Mouse (Mus musculus) liver, embryonic 13.5 days (tissue): ENCODE measurements around the gene Lrg1. TPM values are rescaled to one million over a fixed set of nuclear protein-coding genes. Genes with fewer than 3 reads are reported as not detected.

Experiments
- ATAC-seq: fragments of 200-750 bp; cut with Nextera tagmentation; 2 replicates; pipeline ENCODE4 v1.8.0; 2017; ENCODE audit warnings: low read depth, mild to moderate bottlenecking, moderate number of reproducible peaks, moderate library complexity
- DNase-seq: peaks from one replicate; pipeline ENCODE4 v3.0.0; 2022
- H3K27ac ChIP-seq: fragments of 300-500 bp; sonication (generic); 2 replicates; pipeline ENCODE4 v1.5.1; 2015; ENCODE audit warnings: moderate library complexity, mild to moderate bottlenecking, inconsistent platforms
- H3K27me3 ChIP-seq: fragments of 300-500 bp; sonication (generic); 2 replicates; pipeline ENCODE4 v1.6.1; 2015; ENCODE audit warnings: mild to moderate bottlenecking, inconsistent platforms
- H3K36me3 ChIP-seq: fragments of 300-500 bp; sonication (generic); 2 replicates; pipeline ENCODE4 v1.6.1; 2015; ENCODE audit warnings: mild to moderate bottlenecking, inconsistent platforms
- H3K4me1 ChIP-seq: fragments of 300-500 bp; sonication (generic); replicated peaks from 2 replicates; pipeline ENCODE4 v1.6.1; 2015; ENCODE audit warnings: inconsistent platforms
- H3K4me2 ChIP-seq: fragments of 300-500 bp; sonication (generic); 2 replicates; pipeline ENCODE4 v1.6.1; 2015; ENCODE audit warnings: inconsistent platforms, mild to moderate bottlenecking, moderate library complexity
- H3K4me3 ChIP-seq: fragments of 300-500 bp; sonication (generic); replicated peaks from 2 replicates; pipeline ENCODE4 v1.5.1; 2015; ENCODE audit warnings: mild to moderate bottlenecking, inconsistent platforms
- H3K9ac ChIP-seq: fragments of 300-500 bp; sonication (generic); 2 replicates; pipeline ENCODE4 v1.6.1; 2015; ENCODE audit warnings: mild to moderate bottlenecking, inconsistent platforms
- H3K9me3 ChIP-seq: fragments of 300-500 bp; sonication (generic); replicated peaks from 2 replicates; pipeline ENCODE4 v1.6.1; 2016; ENCODE audit warnings: inconsistent platforms
- WGBS: fragments of 180-500 bp; shearing (Covaris S2); methylation state at CpG from one replicate; pipeline ENCODE4 v1.1.7; 2015; ENCODE audit not compliant: insufficient replicate concordance; 5-methylcytosine and 5-hydroxymethylcytosine counted together
- polyA plus RNA-seq: library from polyadenylated mRNA; unstranded; fragments of >200 nt; fragmentation: Nextera tagmentation; extraction: Ambion mirVana; gene quantifications from 2 replicates; pipeline ENCODE4 v1.2.1, GENCODE M21; 2015

Lrg1 gene
- polyA plus RNA-seq, 1 experiment from 2014 or later, result 0.36 TPM

GRCm38 (mm10) chr17:56123161-56123560 lies 1.4 kb upstream of the Lrg1 start:
- H3K9ac ChIP-seq, result no peak overlapping the region
- peaks cover 6% of the 10 kb centered on the region; the same call in 1 of the 2 replicates for H3K9me3 ChIP-seq
- no peak overlapping the region for H3K4me2 ChIP-seq
- peaks cover 3% of the 10 kb centered on the region; the same call in 1 of the 2 replicates for H3K36me3 ChIP-seq
- H3K4me3 ChIP-seq, result no peak overlapping the region
- DNase-seq, result no peak
- H3K27me3 ChIP-seq, result peaks cover 66% of the 10 kb centered on the region
- H3K27ac ChIP-seq, result no peak overlapping the region
- ATAC-seq, result no peak
- H3K4me1 ChIP-seq, result peaks cover 11% of the 10 kb centered on the region
- WGBS, result 67% methylated on average over 12 of the region's 12 CpGs

GRCm38 (mm10) chr17:56119981-56120880 lies 1.6 kb downstream of the Lrg1 start:
- Histone ChIP-seq H3K9ac (no peak overlapping the region), H3K4me1 (peaks cover 22% of the 10 kb centered on the region), H3K4me3 (peak overlapping the region; percentile 8; the same call in 1 of the 2 replicates), H3K27ac (no peak overlapping the region), H3K9me3 (peaks cover 6% of the 10 kb centered on the region; the same call in 1 of the 2 replicates), H3K36me3 (peaks cover 3% of the 10 kb centered on the region; the same call in 1 of the 2 replicates), H3K27me3 (peaks cover 81% of the 10 kb centered on the region), H3K4me2 (peak overlapping the region; percentile 30)
- ATAC-seq, result no peak
- DNase-seq, result no peak
- 9% methylated on average over 66 of the region's 66 CpGs for WGBS

GRCm38 (mm10) chr17:56119431-56119830 lies 2.4 kb downstream of the Lrg1 start:
- peaks cover 77% of the 10 kb centered on the region for H3K27me3 ChIP-seq
- H3K4me3 ChIP-seq, result no peak overlapping the region
- H3K36me3 ChIP-seq, result peaks cover 3% of the 10 kb centered on the region; the same call in 1 of the 2 replicates
- no peak overlapping the region for H3K27ac ChIP-seq
- H3K4me1 ChIP-seq, result peaks cover 22% of the 10 kb centered on the region
- H3K9me3 ChIP-seq, result peaks cover 6% of the 10 kb centered on the region; the same call in 1 of the 2 replicates
- no peak for DNase-seq
- H3K4me2 ChIP-seq, result 0 out of 2 replicates have a peak overlapping the region, but pooled peaks have one; percentile 30
- no peak for ATAC-seq
- 30% methylated on average over 12 of the region's 12 CpGs for WGBS
- no peak overlapping the region for H3K9ac ChIP-seq

GRCm38 (mm10) chr17:56117251-56117710 lies 4.5 kb downstream of the Lrg1 start, which contains the start of gene Plin5:
TSS of gene Plin5 (minus strand) at chr17:56117596.
- no peak within 1 kb of the TSS for H3K27ac ChIP-seq
- ATAC-seq (peak; percentile 59), DNase-seq (peak; percentile 42)
- peaks cover 56% of the 10 kb centered on the region for H3K27me3 ChIP-seq
- no peaks in the 10 kb centered on the region for H3K36me3 ChIP-seq
- H3K9me3 ChIP-seq, result no peaks in the 10 kb centered on the region
- 3% methylated on average over 27 of the region's 27 CpGs for WGBS
- H3K4me2 ChIP-seq, result peak within 1 kb of the TSS; percentile 64
- H3K4me3 ChIP-seq, result peak within 1 kb of the TSS; percentile 38
- no peak within 1 kb of the TSS for H3K9ac ChIP-seq
- peaks cover 15% of the 10 kb centered on the region for H3K4me1 ChIP-seq

- peaks cover 15% of the 10 kb centered on the region for H3K4me1 ChIP-seq
- H3K4me3 ChIP-seq, result no peak overlapping the region
- no peak overlapping the region for H3K4me2 ChIP-seq
- no peaks in the 10 kb centered on the region for H3K36me3 ChIP-seq
- no peak overlapping the region for H3K27ac ChIP-seq
- DNase-seq, result no peak
- H3K27me3 ChIP-seq, result peaks cover 45% of the 10 kb centered on the region
- no peak for ATAC-seq
- WGBS, result 55% methylated on average over 10 of the region's 10 CpGs
- no peaks in the 10 kb centered on the region for H3K9me3 ChIP-seq
- no peak overlapping the region for H3K9ac ChIP-seq
Measured at GRCm38 (mm10) chr17:56116193-56116592, 5.6 kb downstream of the Lrg1 start.

- WGBS, result 57% methylated on average over 3 of the region's 3 CpGs
- Histone ChIP-seq H3K9ac (no peak overlapping the region), H3K27me3 (peaks cover 13% of the 10 kb centered on the region; the same call in 1 of the 2 replicates), H3K4me3 (no peak overlapping the region), H3K36me3 (no peaks in the 10 kb centered on the region), H3K27ac (no peak overlapping the region), H3K4me1 (peaks cover 15% of the 10 kb centered on the region), H3K9me3 (no peaks in the 10 kb centered on the region), H3K4me2 (no peak overlapping the region)
- no peak for ATAC-seq
- DNase-seq, result no peak
Measured at GRCm38 (mm10) chr17:56112743-56113142, 9.1 kb downstream of the Lrg1 start.

GRCm38 (mm10) chr17:56111864-56112263 lies 9.9 kb downstream of the Lrg1 start:
- Histone ChIP-seq H3K9me3 (no peaks in the 10 kb centered on the region), H3K36me3 (no peaks in the 10 kb centered on the region), H3K27me3 (peaks cover 8% of the 10 kb centered on the region; the same call in 1 of the 2 replicates), H3K27ac (no peak overlapping the region), H3K9ac (no peak overlapping the region), H3K4me3 (no peak overlapping the region), H3K4me2 (no peak overlapping the region), H3K4me1 (peaks cover 7% of the 10 kb centered on the region)
- ATAC-seq, result no peak
- WGBS, result 37% methylated on average over 5 of the region's 5 CpGs
- peak; percentile 43 for DNase-seq

- 0 out of 2 replicates have a peak, but pooled peaks cover 3% of the 10 kb centered on the region for H3K4me1 ChIP-seq
- no peak for DNase-seq
- H3K9ac ChIP-seq, result no peak overlapping the region
- 40% methylated on average over 1 of the region's 1 CpGs for WGBS
- no peak overlapping the region for H3K4me3 ChIP-seq
- H3K27ac ChIP-seq, result no peak overlapping the region
- no peaks in the 10 kb centered on the region for H3K27me3 ChIP-seq
- H3K9me3 ChIP-seq, result no peaks in the 10 kb centered on the region
- ATAC-seq, result no peak
- no peaks in the 10 kb centered on the region for H3K36me3 ChIP-seq
- no peak overlapping the region for H3K4me2 ChIP-seq
Measured at GRCm38 (mm10) chr17:56111021-56111420, 10.8 kb downstream of the Lrg1 start.

GRCm38 (mm10) chr17:56110571-56110970 lies 11.2 kb downstream of the Lrg1 start:
- Histone ChIP-seq H3K4me2 (no peak overlapping the region), H3K4me3 (no peak overlapping the region), H3K4me1 (0 out of 2 replicates have a peak, but pooled peaks cover 3% of the 10 kb centered on the region), H3K27me3 (no peaks in the 10 kb centered on the region), H3K27ac (no peak overlapping the region), H3K9me3 (no peaks in the 10 kb centered on the region), H3K36me3 (no peaks in the 10 kb centered on the region), H3K9ac (no peak overlapping the region)
- DNase-seq (no peak), ATAC-seq (no peak)
- 52% methylated on average over 4 of the region's 4 CpGs for WGBS

GRCm38 (mm10) chr17:56109219-56110051 lies 12.4 kb downstream of the Lrg1 start, which contains the start of gene Plin4:
TSS of gene Plin4 (minus strand) at chr17:56109803.
- no peaks in the 10 kb centered on the region for H3K27me3 ChIP-seq
- H3K9me3 ChIP-seq, result no peaks in the 10 kb centered on the region
- H3K9ac ChIP-seq, result no peak within 1 kb of the TSS
- DNase-seq, result no peak
- ATAC-seq, result peak; percentile 24; the same call in 1 of the 2 replicates
- H3K27ac ChIP-seq, result no peak within 1 kb of the TSS
- no peak within 1 kb of the TSS for H3K4me3 ChIP-seq
- WGBS, result 55% methylated on average over 10 of the region's 10 CpGs
- no peaks in the 10 kb centered on the region for H3K36me3 ChIP-seq
- no peak within 1 kb of the TSS for H3K4me2 ChIP-seq
- H3K4me1 ChIP-seq, result 0 out of 2 replicates have a peak, but pooled peaks cover 3% of the 10 kb centered on the region
